Mouse (Mus musculus): ENCODE results near the gene Arhgdig. TPM values are rescaled to one million over a fixed set of nuclear protein-coding genes. Genes with fewer than 3 reads are reported as not detected.
"Not testable (repeated sequence)": the region's sequence is repeated elsewhere in the genome, so short reads cannot be mapped to it uniquely, and the experiment has no call there.

The Arhgdig gene
- polyA plus RNA-seq, 1 experiment from 2014 or later = 9.3 TPM

DNA sequence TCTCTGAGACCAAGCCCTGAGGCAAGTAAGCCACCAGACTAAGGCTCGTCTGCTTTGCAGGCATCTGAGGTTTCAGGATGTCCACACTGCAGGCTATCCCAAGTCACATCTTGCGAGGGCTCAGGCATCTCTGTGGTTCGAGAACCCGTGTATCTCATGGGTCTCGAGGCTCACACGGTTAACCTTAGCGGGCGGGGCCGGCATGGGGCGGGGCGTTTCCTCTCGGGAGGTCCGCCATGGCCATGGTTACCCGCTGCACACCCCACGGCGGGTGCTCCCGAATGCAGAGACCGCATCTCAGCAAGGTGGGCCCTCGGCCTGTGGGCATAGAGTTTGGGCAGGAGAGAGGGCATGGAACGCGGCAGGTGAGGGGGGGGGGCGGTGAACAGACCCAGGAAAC, 4.8 kb downstream of the Arhgdig start, which contains the start of gene Rgs11:
Rgs11 (plus strand) TSS at position 215 of the 400 bp plus-strand sequence.
- 1% methylated on average over 22 of the region's 22 CpGs for WGBS
- Histone ChIP-seq H3K9ac (peak within 1 kb of the TSS; percentile 24), H3K27ac (no peak within 1 kb of the TSS), H3K36me3 (peaks cover 6% of the 10 kb centered on the region), H3K4me2 (peak within 1 kb of the TSS; percentile 95), H3K27me3 (peaks cover 61% of the 10 kb centered on the region), H3K4me3 (replicated peaks) (peak within 1 kb of the TSS; percentile 61), H3K4me1 (peaks cover 51% of the 10 kb centered on the region), H3K9me3 (replicated peaks) (no peaks in the 10 kb centered on the region)
- ATAC-seq (replicated peaks; ENCODE audit: low FRiP score) = no peak

DNA sequence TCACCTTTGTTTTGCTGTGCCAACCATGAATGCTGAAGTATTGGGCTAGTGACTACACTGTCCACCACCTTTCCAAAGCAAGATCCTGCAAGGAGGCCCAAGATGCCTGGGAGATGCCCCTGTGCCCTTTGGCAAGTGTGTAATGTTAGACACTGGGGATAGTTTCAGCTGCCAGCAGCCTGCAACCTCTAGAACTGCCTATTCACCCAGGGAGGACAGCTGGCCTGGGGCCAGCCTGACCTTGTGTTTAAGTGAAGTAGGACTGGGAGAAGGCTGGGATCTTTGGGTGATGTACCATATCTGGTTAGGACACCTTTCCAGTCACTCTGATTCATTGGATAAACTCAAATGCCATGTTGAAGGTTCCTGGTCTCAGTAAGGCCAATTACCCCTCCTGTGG, 5.6 kb downstream of the Arhgdig start:
- Histone ChIP-seq H3K27me3 (peaks cover 61% of the 10 kb centered on the region), H3K4me1 (peaks cover 51% of the 10 kb centered on the region), H3K9me3 (replicated peaks) (no peaks in the 10 kb centered on the region), H3K9ac (no peak overlapping the region), H3K4me3 (replicated peaks) (peak overlapping the region; percentile 61; the same call in 1 of the 2 replicates), H3K27ac (no peak overlapping the region), H3K36me3 (peaks cover 14% of the 10 kb centered on the region), H3K4me2 (peak overlapping the region; percentile 89; the same call in 1 of the 2 replicates)
- no peak for ATAC-seq (replicated peaks; ENCODE audit: low FRiP score)

GRCm38 (mm10) chr17:26200831-26201705, 6.5 kb downstream of the Arhgdig start:
- Histone ChIP-seq H3K36me3 (peaks cover 23% of the 10 kb centered on the region), H3K9me3 (replicated peaks) (no peaks in the 10 kb centered on the region), H3K4me3 (replicated peaks) (peak overlapping the region; percentile 61), H3K4me1 (peaks cover 51% of the 10 kb centered on the region), H3K27me3 (peaks cover 60% of the 10 kb centered on the region), H3K4me2 (peak overlapping the region; percentile 89), H3K27ac (no peak overlapping the region), H3K9ac (peak overlapping the region; percentile 61)
- ATAC-seq (replicated peaks; ENCODE audit: low FRiP score) = peak; percentile 49; the same call in 1 of the 2 replicates
- WGBS = under 1% methylated on average over 91 of the region's 92 CpGs

DNA sequence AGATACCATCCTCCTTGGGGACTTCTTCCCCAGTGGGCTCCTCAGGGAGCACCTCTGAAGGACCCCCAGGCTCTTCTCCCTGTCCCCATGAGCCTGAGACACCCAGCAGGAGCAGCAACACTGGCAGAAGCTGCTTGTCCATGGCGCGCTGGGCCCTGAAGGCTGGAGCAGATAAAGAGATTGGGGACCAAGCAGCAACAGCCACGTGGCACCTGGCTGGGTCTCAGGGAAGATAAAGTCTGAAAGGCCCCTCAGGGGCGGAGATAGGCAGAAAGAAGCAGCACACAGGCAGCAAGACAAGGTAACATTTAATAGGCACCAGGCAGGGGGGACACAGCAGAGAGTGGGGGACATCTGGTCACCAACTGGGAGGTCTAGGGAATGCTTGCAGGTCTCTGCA, 8.7 kb downstream of the Arhgdig start, which contains the start of gene Pdia2:
Pdia2 (minus strand) TSS at position 196 of the 400 bp plus-strand sequence.
- peaks cover 47% of the 10 kb centered on the region for H3K27me3 ChIP-seq
- H3K4me1 ChIP-seq = peaks cover 37% of the 10 kb centered on the region
- H3K4me3 ChIP-seq (replicated peaks) = no peak within 1 kb of the TSS
- H3K27ac ChIP-seq = no peak within 1 kb of the TSS
- no peaks in the 10 kb centered on the region for H3K9me3 ChIP-seq (replicated peaks)
- ATAC-seq (replicated peaks; ENCODE audit: low FRiP score) = no peak
- no peak within 1 kb of the TSS for H3K9ac ChIP-seq
- WGBS = 71% methylated on average over 4 of the region's 4 CpGs
- H3K36me3 ChIP-seq = peaks cover 44% of the 10 kb centered on the region
- no peak within 1 kb of the TSS for H3K4me2 ChIP-seq

DNA sequence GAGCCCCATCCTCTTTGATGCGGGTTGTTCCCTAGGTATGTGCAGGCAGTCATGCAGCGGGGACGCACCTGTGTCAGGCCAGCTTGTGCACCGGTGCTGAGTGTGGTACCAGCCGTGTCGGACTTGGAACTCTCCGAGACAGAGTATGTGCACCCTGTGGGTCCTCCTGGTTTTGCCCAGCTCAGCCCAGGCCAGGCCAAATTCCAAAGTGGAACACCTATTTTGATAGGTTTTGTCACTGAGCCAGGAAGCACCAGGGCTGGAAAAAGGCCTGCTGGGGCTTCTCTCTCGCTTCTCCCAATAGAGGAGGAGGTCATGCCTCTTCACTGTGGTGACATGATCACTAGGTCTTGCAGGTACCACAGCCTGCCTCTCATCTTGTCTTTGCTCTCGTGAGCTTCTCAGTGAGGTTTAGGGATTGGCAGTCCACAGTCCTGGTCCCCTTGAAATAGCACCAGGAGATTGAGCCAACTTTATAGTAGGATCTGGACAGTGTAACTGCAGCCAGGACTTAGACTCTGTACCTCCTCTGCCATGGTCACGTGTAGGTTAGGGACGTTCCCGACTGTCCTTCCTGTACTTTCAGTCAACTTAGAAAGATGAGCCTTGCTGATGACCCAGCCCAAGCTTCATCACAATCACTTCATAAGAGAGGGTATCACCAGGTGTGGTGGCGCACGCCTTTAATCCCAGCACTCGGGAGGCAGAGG, 14.9 kb downstream of the Arhgdig start:
- Histone ChIP-seq H3K36me3 (peaks cover 99% of the 10 kb centered on the region), H3K4me3 (replicated peaks) (no peak overlapping the region), H3K27me3 (no peaks in the 10 kb centered on the region), H3K9me3 (replicated peaks) (no peaks in the 10 kb centered on the region), H3K4me1 (no peaks in the 10 kb centered on the region), H3K4me2 (no peak overlapping the region), H3K9ac (no peak overlapping the region), H3K27ac (no peak overlapping the region)
- no peak for ATAC-seq (replicated peaks; ENCODE audit: low FRiP score)
- WGBS = 96% methylated on average over 15 of the region's 15 CpGs

GRCm38 (mm10) chr17:26191486-26191885, 16.1 kb downstream of the Arhgdig start:
- 90% methylated on average over 7 of the region's 7 CpGs for WGBS
- peaks cover 99% of the 10 kb centered on the region for H3K36me3 ChIP-seq
- ATAC-seq (replicated peaks; ENCODE audit: low FRiP score) = not testable (repeated sequence)

GRCm38 (mm10) chr17:26188091-26188805, 19.3 kb downstream of the Arhgdig start:
- peaks cover 97% of the 10 kb centered on the region for H3K36me3 ChIP-seq
- WGBS = 95% methylated on average over 11 of the region's 11 CpGs
- no peak overlapping the region for H3K4me2 ChIP-seq
- no peak for ATAC-seq (replicated peaks; ENCODE audit: low FRiP score)
- H3K4me1 ChIP-seq = no peaks in the 10 kb centered on the region
- no peaks in the 10 kb centered on the region for H3K9me3 ChIP-seq (replicated peaks)
- no peak overlapping the region for H3K27ac ChIP-seq
- no peaks in the 10 kb centered on the region for H3K27me3 ChIP-seq
- no peak overlapping the region for H3K4me3 ChIP-seq (replicated peaks)
- H3K9ac ChIP-seq = no peak overlapping the region

More at GRCm38 (mm10) chr17:26191486-26191885, 16.1 kb downstream of the Arhgdig start:
- H3K27ac ChIP-seq; H3K4me2 ChIP-seq; H3K27me3 ChIP-seq; H3K4me3 ChIP-seq (replicated peaks); H3K9ac ChIP-seq; H3K4me1 ChIP-seq; H3K9me3 ChIP-seq (replicated peaks): not testable (repeated sequence)

DNA sequence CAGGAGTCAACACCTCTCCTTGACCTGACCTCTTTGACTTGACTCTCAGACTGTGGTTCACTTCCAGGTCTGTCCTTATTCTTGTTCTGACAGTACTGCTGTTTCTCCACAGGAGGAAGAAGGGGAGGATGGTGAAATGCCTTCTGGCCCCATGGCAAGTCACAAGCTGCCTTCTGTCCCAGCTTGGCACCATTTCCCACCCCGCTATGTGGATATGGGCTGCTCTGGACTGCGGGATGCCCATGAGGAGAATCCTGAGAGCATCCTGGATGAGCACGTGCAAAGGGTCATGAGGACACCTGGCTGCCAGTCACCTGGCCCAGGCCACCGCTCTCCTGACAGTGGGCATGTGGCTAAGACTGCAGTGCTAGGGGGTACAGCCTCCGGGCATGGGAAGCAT, 20.0 kb downstream of the Arhgdig start:
- Histone ChIP-seq H3K9ac (no peak overlapping the region), H3K9me3 (replicated peaks) (no peaks in the 10 kb centered on the region), H3K4me3 (replicated peaks) (no peak overlapping the region), H3K4me1 (no peaks in the 10 kb centered on the region), H3K27ac (no peak overlapping the region), H3K36me3 (peaks cover 98% of the 10 kb centered on the region), H3K27me3 (no peaks in the 10 kb centered on the region), H3K4me2 (no peak overlapping the region)
- WGBS = 95% methylated on average over 5 of the region's 5 CpGs
- ATAC-seq (replicated peaks; ENCODE audit: low FRiP score) = no peak

DNA sequence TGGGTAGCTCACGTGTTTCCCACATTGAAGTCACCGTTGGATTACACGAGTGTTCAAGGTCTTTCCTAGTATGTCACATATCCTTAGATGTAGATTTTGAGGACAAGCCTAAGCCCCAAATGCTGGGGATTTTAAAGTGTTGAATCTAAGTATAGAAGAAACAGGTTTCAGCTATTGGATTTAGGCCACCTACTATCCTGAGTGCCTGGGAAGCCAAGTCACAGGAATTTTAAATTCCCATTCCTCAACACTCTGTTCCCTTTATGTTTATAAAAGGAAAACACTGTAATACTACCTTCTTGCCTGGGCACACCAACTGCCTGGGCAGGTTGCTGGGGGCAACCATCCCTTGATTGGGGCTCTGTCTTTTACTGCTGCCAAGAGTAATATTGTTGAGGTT, 26.4 kb downstream of the Arhgdig start:
- no peak for ATAC-seq (replicated peaks; ENCODE audit: low FRiP score)
- no peaks in the 10 kb centered on the region for H3K4me1 ChIP-seq
- 94% methylated on average over 3 of the region's 3 CpGs for WGBS
- peaks cover 80% of the 10 kb centered on the region for H3K36me3 ChIP-seq
- H3K4me3 ChIP-seq (replicated peaks) = no peak overlapping the region
- H3K9me3 ChIP-seq (replicated peaks) = no peaks in the 10 kb centered on the region
- H3K4me2 ChIP-seq = no peak overlapping the region
- H3K27ac ChIP-seq = no peak overlapping the region
- H3K9ac ChIP-seq = no peak overlapping the region
- no peaks in the 10 kb centered on the region for H3K27me3 ChIP-seq

- Histone ChIP-seq H3K27me3 (no peaks in the 10 kb centered on the region), H3K9ac (no peak overlapping the region), H3K4me2 (no peak overlapping the region), H3K4me1 (no peaks in the 10 kb centered on the region), H3K4me3 (replicated peaks) (no peak overlapping the region), H3K27ac (no peak overlapping the region), H3K9me3 (replicated peaks) (no peaks in the 10 kb centered on the region), H3K36me3 (peaks cover 81% of the 10 kb centered on the region)
- ATAC-seq (replicated peaks; ENCODE audit: low FRiP score) = no peak
These were observed 29.0 kb downstream of the Arhgdig start for GRCm38 (mm10) chr17:26178611-26179010.

DNA sequence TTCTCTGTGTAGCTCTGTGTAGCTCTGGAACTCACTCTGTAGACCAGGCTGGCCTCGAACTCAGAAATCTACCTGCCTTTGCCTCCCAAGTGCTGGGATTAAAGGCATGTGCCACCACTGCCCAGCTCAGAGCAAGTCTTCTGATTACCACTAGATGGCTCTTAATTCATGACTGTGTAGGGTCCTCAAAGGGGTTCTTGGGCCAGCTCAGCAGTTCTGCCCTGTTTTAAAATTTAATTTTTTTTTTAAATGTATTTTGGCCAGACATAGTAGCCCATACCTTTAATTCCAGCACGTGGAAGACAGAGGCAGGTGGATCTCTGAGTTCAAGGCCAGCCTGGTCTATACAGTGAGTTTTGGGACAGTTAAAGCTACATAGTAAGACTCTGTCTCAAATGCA, 32.3 kb downstream of the Arhgdig start:
- 93% methylated on average over 2 of the region's 2 CpGs for WGBS
- H3K4me3 ChIP-seq (replicated peaks); H3K4me2 ChIP-seq; H3K9ac ChIP-seq; ATAC-seq (replicated peaks; ENCODE audit: low FRiP score); H3K4me1 ChIP-seq; H3K9me3 ChIP-seq (replicated peaks); H3K27ac ChIP-seq; H3K27me3 ChIP-seq: not testable (repeated sequence)
- H3K36me3 ChIP-seq = peaks cover 56% of the 10 kb centered on the region

- H3K4me3 ChIP-seq (replicated peaks) = no peak overlapping the region
- H3K4me2 ChIP-seq = no peak overlapping the region
- peaks cover 3% of the 10 kb centered on the region; the same call in 1 of the 2 replicates for H3K4me1 ChIP-seq
- no peak for ATAC-seq (replicated peaks; ENCODE audit: low FRiP score)
- H3K9me3 ChIP-seq (replicated peaks) = no peaks in the 10 kb centered on the region
- no peak overlapping the region for H3K9ac ChIP-seq
- H3K36me3 ChIP-seq = no peaks in the 10 kb centered on the region
- 85% methylated on average over 2 of the region's 2 CpGs for WGBS
- no peak overlapping the region for H3K27ac ChIP-seq
- H3K27me3 ChIP-seq = no peaks in the 10 kb centered on the region
These were observed 39.5 kb downstream of the Arhgdig start for GRCm38 (mm10) chr17:26168039-26168438.

All from kidney, embryonic 15.5 days (tissue).